Mouse (Mus musculus) midbrain, postnatal 0 days (tissue): ENCODE measurements around the gene Mef2d. TPM values are rescaled to one million over a fixed set of nuclear protein-coding genes. Genes with fewer than 3 reads are reported as not detected.

Experiments
- ATAC-seq: fragments of 200-750 bp; cut with Nextera tagmentation; 2 replicates; pipeline ENCODE4 v1.8.0; 2017; ENCODE audit warnings: moderate number of reproducible peaks, mild to moderate bottlenecking, moderate TSS enrichment, moderate library complexity; ENCODE audit not compliant: low FRiP score
- DNase-seq: peaks from one replicate; pipeline ENCODE4 v3.0.0-alpha.2; 2015; ENCODE audit warnings: low spot score
- H3K27ac ChIP-seq: fragments of 300-500 bp; sonication (generic); 2 replicates; pipeline ENCODE4 v1.5.1; 2014; ENCODE audit warnings: low read depth, mild to moderate bottlenecking, low read length, mixed read lengths
- H3K27me3 ChIP-seq: fragments of 300-500 bp; sonication (generic); 2 replicates; pipeline ENCODE4 v1.6.1; 2014; ENCODE audit warnings: low read length, control low read depth, mixed read lengths; ENCODE audit not compliant: insufficient read depth
- H3K36me3 ChIP-seq: fragments of 300-500 bp; sonication (generic); 2 replicates; pipeline ENCODE4 v1.6.1; 2014; ENCODE audit warnings: low read length, control low read depth, mixed read lengths; ENCODE audit not compliant: insufficient read depth
- H3K4me1 ChIP-seq: fragments of 300-500 bp; sonication (generic); 2 replicates; pipeline ENCODE4 v1.6.1; 2014; ENCODE audit warnings: mild to moderate bottlenecking, control low read depth, antibody characterized with exemption, low read length, mixed read lengths; ENCODE audit not compliant: insufficient read depth
- H3K4me2 ChIP-seq: fragments of 300-500 bp; sonication (generic); 2 replicates; pipeline ENCODE4 v1.6.1; 2014; ENCODE audit warnings: low read depth, mild to moderate bottlenecking, low read length, mixed read lengths; ENCODE audit not compliant: poor library complexity, severe bottlenecking
- H3K4me3 ChIP-seq: fragments of 300-500 bp; sonication (generic); 2 replicates; pipeline ENCODE4 v1.5.1; 2014; ENCODE audit warnings: low read depth, mild to moderate bottlenecking, low read length, moderate library complexity
- H3K9ac ChIP-seq: fragments of 300-500 bp; sonication (generic); replicated peaks from 2 replicates; pipeline ENCODE4 v1.6.1; 2014; ENCODE audit warnings: mild to moderate bottlenecking, low read length, moderate library complexity, mixed read lengths; ENCODE audit not compliant: poor library complexity, severe bottlenecking
- H3K9me3 ChIP-seq: fragments of 300-500 bp; sonication (generic); 2 replicates; pipeline ENCODE4 v1.6.1; 2016; ENCODE audit warnings: low read length, control low read depth
- CTCF ChIP-seq: IDR thresholded peaks from 2 replicates; pipeline ENCODE4 v1.5.1; 2016; ENCODE audit warnings: antibody characterized with exemption, mild to moderate bottlenecking
- WGBS: fragments of 180-500 bp; shearing (Covaris S2); extraction: QIAGEN DNeasy Blood & Tissue Kit; methylation state at CpG from one replicate; pipeline ENCODE4 v1.1.7; 2014; 5-methylcytosine and 5-hydroxymethylcytosine counted together
- polyA plus RNA-seq: library from polyadenylated mRNA; unstranded; fragments of >200 nt; fragmentation: Nextera tagmentation; extraction: Ambion mirVana; gene quantifications from 2 replicates; pipeline ENCODE4 v1.2.1, GENCODE M21; 2015
- total RNA-seq: library from RNA; depleted of rRNA; stranded (reverse); fragments of >200 nt; gene quantifications from 2 replicates; pipeline ENCODE4 v1.2.3, GENCODE M21; 2014

Gene Mef2d
- total and polyA plus RNA-seq, 2 experiments from 2014 or later, result 26.1 to 59.6 TPM

GRCm38 (mm10) chr3:88214971-88215552 lies 72.9 kb downstream of the Mef2d start:
- Histone ChIP-seq H3K4me2 (peak overlapping the region; percentile 72), H3K27me3 (peaks cover 13% of the 10 kb centered on the region), H3K9ac (peak overlapping the region; percentile 87), H3K9me3 (no peaks in the 10 kb centered on the region), H3K36me3 (0 out of 2 replicates have a peak, but pooled peaks cover 4% of the 10 kb centered on the region), H3K4me3 (peak overlapping the region; percentile 46), H3K4me1 (peaks cover 5% of the 10 kb centered on the region; the same call in 1 of the 2 replicates), H3K27ac (peak overlapping the region; percentile 87)
- no peak for TF ChIP-seq CTCF
- no peak for ATAC-seq
- no peak for DNase-seq
- WGBS, result 8% methylated on average over 48 of the region's 48 CpGs

GRCm38 (mm10) chr3:88215553-88216004 lies 73.4 kb downstream of the Mef2d start:
- TF ChIP-seq CTCF, result no peak
- peaks cover 5% of the 10 kb centered on the region; the same call in 1 of the 2 replicates for H3K4me1 ChIP-seq

GRCm38 (mm10) chr3:88216116-88216515 lies 73.9 kb downstream of the Mef2d start:
- peaks cover 13% of the 10 kb centered on the region for H3K27me3 ChIP-seq
- peak overlapping the region; percentile 72 for H3K4me2 ChIP-seq
- H3K4me1 ChIP-seq, result peaks cover 5% of the 10 kb centered on the region; the same call in 1 of the 2 replicates
- H3K9me3 ChIP-seq, result no peaks in the 10 kb centered on the region
- H3K4me3 ChIP-seq, result peak overlapping the region; percentile 46
- ATAC-seq (no peak), DNase-seq (no peak)
- H3K36me3 ChIP-seq, result peaks cover 5% of the 10 kb centered on the region; the same call in 1 of the 2 replicates
- 17% methylated on average over 6 of the region's 6 CpGs for WGBS
- peak overlapping the region; percentile 87 for H3K9ac ChIP-seq
- peak overlapping the region; percentile 87 for H3K27ac ChIP-seq
- TF ChIP-seq CTCF, result no peak

More at GRCm38 (mm10) chr3:88215553-88216004, 73.4 kb downstream of the Mef2d start:
- Histone ChIP-seq H3K9ac (peak overlapping the region; percentile 87), H3K27ac (peak overlapping the region; percentile 87), H3K36me3 (0 out of 2 replicates have a peak, but pooled peaks cover 4% of the 10 kb centered on the region), H3K27me3 (peaks cover 13% of the 10 kb centered on the region), H3K4me2 (peak overlapping the region; percentile 72), H3K9me3 (no peaks in the 10 kb centered on the region), H3K4me3 (peak overlapping the region; percentile 46)
- no peak for ATAC-seq
- DNase-seq, result no peak
- WGBS, result 11% methylated on average over 23 of the region's 23 CpGs

- H3K36me3 ChIP-seq, result peaks cover 8% of the 10 kb centered on the region; the same call in 1 of the 2 replicates
- WGBS, result 22% methylated on average over 7 of the region's 7 CpGs
- DNase-seq (peak; percentile 72), ATAC-seq (no peak)
- H3K4me2 ChIP-seq, result peak overlapping the region; percentile 72
- peaks cover 5% of the 10 kb centered on the region; the same call in 1 of the 2 replicates for H3K4me1 ChIP-seq
- peak overlapping the region; percentile 87 for H3K9ac ChIP-seq
- H3K9me3 ChIP-seq, result no peaks in the 10 kb centered on the region
- no peak for TF ChIP-seq CTCF
- H3K27me3 ChIP-seq, result peaks cover 13% of the 10 kb centered on the region
- peak overlapping the region; percentile 46 for H3K4me3 ChIP-seq
- H3K27ac ChIP-seq, result peak overlapping the region; percentile 87
Observed at GRCm38 (mm10) chr3:88216534-88217326, 74.6 kb downstream of the Mef2d start.

GRCm38 (mm10) chr3:88217679-88218078 lies 75.5 kb downstream of the Mef2d start:
- peak overlapping the region; percentile 72 for H3K4me2 ChIP-seq
- peaks cover 8% of the 10 kb centered on the region; the same call in 1 of the 2 replicates for H3K36me3 ChIP-seq
- peaks cover 7% of the 10 kb centered on the region for H3K27me3 ChIP-seq
- H3K27ac ChIP-seq, result peak overlapping the region; percentile 87
- TF ChIP-seq CTCF, result no peak
- ATAC-seq (no peak), DNase-seq (no peak)
- no peaks in the 10 kb centered on the region for H3K9me3 ChIP-seq
- peak overlapping the region; percentile 46; the same call in 1 of the 2 replicates for H3K4me3 ChIP-seq
- 27% methylated on average over 1 of the region's 2 CpGs for WGBS
- peaks cover 5% of the 10 kb centered on the region; the same call in 1 of the 2 replicates for H3K4me1 ChIP-seq
- H3K9ac ChIP-seq, result 0 out of 2 replicates have a peak overlapping the region, but pooled peaks have one; percentile 87
